Mouse (Mus musculus) monocyte, adult 5-6 weeks (primary cell): ENCODE results near the gene Sh3d21. TPM values are rescaled to one million over a fixed set of nuclear protein-coding genes. Genes with fewer than 3 reads are reported as not detected.
A peak's percentile ranks its signal among the peaks of the same experiment; 100 is the strongest.

ENCODE experiments used
- ATAC-seq: fragments of 153-309, 156-312 bp; replicated peaks from 2 replicates; pipeline ENCODE4 v1.8.0; 2017; ENCODE audit warnings: mild to moderate bottlenecking; ENCODE audit not compliant: low TSS enrichment, insufficient number of reproducible peaks, severe bottlenecking, poor library complexity, low FRiP score
- total RNA-seq: library from RNA; stranded (forward); fragments of 200-1000, 200-491, 200-594 nt; gene quantifications from 3 replicates; pipeline ENCODE4 v1.2.3, GENCODE M21; 2017

The Sh3d21 gene
- total RNA-seq, 1 experiment from 2014 or later, result not detected

DNA sequence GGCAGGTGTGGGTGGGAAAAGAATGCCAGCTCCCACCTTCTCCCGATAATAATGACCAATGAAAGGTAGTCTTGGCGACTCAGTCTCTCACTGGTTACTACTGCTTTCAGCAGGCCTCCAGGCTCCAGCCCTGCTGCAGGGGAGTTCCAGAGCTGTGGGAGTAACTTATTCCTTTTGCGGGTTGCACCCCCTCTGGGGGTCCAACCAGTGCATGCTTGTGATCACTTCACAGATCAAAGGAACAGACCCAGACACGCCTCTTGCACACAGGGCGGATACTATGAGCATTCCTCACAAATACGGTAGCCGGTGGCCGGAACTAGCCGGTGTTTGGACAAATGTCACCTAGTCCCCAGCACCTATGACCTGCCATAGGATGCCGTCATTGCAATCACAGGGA, 13.5 kb downstream of the Sh3d21 start:
- ATAC-seq, result no peak

- ATAC-seq, result 0 out of 2 replicates have a peak, but pooled peaks have one; percentile 5
Observed at GRCm38 (mm10) chr4:126149041-126149676, 14.1 kb downstream of the Sh3d21 start.

DNA sequence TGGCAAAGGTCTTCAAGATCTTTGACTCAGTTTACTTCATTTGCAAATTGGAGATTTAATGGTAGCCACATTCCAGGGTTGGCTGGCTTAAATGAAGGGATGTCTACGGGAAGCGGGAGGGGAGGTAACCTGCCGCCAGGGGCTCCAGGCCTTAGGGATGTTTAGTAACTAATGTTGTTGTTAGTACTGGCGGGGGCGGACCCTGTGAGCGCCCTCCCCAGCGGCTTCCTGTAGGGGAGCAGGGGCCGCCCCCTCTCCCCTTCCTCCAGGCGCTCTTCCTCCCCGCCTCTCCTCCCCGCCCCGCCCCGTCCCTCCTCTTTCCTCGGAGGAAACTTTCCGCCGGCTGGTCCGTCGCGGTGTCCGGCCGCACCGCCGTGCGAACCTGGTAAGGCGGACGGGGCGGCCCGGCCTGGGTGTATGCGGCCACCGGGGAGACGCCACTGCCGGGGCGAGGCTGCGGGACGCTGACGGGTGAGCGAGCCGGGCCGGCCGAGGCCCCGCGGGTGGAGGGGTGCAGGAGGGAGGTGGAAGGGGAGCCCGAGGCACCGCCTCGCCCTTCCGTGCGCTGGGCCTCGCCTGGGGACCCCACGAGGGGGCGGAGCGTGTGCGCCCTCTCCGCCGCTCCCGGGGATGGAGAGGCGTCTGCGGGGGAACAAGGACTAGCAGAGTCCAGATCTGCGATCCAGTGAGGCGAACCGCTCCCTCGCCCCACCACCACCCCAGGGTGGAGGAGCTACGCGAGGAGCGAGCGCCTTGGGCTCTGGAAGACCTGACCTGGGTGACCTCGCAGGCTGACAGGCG, 14.9 kb downstream of the Sh3d21 start:
- ATAC-seq, result no peak

GRCm38 (mm10) chr4:126147533-126148160, 15.6 kb downstream of the Sh3d21 start, which contains the start of gene Eva1b:
Gene Eva1b (plus strand): TSS chr4:126147744.
- no peak for ATAC-seq

DNA sequence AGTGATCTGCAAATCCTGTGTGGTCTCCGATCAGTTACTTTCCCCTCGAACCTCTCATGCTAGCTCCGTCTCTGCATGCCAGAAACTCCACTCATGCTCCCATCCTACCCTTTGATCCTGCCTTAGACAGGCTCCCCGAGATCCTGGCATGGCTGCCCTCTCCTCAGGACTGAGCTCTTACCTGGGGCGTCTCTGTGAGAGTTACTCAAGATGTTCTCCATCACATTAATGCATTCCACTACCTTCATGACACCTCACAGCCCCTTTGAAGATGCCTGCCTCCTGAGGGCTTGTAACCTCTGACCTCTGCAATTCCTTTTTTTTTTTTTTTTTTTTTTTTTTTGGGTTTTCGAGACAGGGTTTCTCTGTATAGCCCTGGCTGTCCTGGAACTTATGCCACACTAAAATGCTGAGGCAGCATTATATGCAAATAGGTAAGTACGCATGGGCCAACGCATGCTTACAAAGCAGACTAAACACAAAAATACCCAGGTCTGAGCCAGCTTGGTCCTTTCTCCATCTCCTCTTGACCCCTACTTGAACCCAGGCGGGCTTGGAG, 16.2 kb downstream of the Sh3d21 start:
- no peak for ATAC-seq

DNA sequence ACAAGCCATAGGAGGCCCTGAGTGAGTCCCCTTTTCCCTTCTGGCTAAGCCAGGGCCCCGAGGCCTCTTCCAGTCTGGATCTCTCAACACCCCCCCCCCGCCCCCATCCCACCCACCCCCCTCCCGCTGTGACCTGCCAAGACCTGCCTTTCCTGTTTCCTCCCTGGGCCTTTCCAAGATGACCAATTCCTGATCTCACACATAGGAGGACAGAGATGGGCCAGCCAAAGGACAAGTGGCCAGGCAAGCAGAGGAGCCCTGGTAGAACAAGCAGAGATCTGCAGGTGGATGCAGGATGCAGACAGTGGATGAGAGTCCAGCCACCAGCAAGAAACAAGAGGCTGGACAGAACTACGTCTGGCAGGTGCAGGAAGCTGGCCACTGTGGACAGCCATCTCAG, 17.9 kb downstream of the Sh3d21 start:
- ATAC-seq, result no peak

DNA sequence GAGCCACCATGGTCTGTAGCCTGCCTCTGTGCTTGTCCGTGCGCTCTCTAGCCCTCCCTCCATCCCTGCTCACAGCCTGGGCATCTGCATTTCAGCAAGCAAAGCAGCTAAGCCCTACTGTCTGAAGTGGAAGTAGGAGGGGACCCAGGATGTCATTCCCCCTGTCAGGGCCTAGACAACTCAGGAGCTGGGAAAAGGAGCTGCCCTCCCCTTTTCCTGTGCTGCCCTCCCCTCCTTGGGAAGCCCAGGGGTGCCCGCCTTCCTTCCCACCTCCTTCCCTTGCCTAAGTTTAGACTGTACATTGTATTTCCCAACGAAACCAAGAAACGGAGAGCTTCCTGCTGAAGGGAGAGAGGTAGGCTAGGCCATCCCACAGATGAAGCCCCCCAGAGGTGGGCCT, 22.3 kb downstream of the Sh3d21 start:
- no peak for ATAC-seq

GRCm38 (mm10) chr4:126137773-126138172, 25.5 kb downstream of the Sh3d21 start:
- ATAC-seq, result no peak

GRCm38 (mm10) chr4:126134639-126135038, 28.7 kb downstream of the Sh3d21 start:
- no peak for ATAC-seq

DNA sequence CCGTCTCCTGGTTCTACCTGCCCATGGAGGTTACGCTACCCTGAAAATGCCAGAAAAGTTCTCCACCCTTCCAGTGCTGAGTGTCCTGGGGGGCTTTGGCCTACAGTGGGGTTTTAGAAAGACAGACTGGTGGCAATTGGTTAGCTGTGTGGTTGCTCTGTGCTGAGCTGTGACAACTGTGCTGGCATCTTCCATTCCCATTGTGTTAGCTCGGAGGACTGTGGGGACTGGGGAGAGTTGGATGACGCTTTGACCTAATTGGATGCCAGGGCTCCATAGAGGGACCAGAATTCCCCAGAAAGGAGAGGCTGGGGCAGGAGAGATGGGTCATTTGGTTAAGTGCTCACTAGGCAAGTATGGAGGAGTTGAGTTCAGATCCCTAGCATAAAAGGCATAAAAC, 29.1 kb downstream of the Sh3d21 start:
- ATAC-seq, result no peak

DNA sequence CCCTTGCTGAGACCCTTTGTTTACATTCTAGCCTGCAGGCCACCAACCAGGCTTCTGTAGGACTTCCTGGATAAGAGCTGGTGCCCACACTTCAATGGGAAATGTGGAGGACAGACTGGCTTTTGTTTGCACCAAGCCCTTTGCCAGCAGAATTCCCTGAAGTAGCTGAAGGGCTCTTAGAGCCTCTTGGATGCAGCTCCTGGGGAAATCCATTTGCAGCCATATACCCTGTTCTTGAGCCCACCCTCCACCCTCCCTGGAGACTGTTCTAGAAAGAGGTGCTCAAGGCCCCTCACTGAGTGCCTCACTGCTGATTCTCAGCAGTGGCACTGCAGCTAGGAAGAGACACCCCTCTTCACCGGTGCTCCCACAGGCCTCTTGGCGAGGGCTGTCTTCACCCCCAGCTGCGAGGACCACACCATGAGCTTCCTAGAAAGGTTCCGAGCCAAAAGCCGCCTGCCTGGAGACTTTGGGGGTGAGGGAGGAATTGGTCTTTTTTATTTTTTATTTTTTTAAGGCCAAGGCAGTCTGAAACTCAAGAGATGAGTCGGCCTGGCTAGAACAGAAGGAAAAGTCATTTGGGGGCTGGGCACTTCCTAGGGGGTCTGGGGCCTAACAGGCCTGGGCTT, 30.5 kb downstream of the Sh3d21 start:
- ATAC-seq, result no peak

DNA sequence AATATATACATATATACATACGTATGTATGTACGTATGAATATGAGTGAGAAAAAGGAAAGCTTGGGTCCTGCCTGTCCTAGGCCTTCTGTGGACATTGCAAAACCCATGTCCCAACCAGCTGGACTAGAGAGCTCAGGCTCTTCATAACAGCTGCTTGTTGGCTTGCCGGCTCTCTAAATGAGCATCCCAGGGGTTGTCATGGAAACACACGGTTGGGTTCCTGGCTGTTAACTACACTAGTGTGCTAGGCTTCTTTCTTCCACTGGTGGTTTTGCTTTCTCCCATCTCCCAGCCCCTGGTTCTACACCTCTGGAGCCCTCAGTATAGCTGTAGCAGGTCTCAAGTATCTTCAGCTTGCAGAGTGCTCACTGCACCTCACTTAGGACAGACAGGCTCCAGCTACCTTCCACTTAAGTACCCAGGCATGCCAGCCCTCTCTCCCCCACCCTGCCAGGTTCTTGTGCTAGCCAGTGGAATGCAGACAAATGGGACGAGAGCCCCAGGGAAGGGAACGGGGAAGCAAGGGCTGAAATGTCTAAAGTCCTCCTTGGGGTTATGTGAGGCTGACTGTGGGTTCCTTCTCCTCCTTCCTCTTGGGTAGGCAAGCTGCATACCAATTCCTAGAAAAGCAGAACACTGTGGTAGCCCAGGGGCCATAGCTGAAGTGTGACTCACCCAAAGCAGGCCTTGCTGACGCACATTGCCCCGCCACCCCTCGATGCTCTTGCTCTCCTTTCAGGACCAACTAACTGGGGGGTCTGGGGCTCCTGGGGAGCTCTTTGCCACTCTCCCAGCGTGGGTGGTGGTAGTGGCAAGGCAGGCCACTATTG, 31.8 kb downstream of the Sh3d21 start:
- peak; percentile 70 for ATAC-seq

GRCm38 (mm10) chr4:126130502-126130901, 32.8 kb downstream of the Sh3d21 start:
- no peak for ATAC-seq

DNA sequence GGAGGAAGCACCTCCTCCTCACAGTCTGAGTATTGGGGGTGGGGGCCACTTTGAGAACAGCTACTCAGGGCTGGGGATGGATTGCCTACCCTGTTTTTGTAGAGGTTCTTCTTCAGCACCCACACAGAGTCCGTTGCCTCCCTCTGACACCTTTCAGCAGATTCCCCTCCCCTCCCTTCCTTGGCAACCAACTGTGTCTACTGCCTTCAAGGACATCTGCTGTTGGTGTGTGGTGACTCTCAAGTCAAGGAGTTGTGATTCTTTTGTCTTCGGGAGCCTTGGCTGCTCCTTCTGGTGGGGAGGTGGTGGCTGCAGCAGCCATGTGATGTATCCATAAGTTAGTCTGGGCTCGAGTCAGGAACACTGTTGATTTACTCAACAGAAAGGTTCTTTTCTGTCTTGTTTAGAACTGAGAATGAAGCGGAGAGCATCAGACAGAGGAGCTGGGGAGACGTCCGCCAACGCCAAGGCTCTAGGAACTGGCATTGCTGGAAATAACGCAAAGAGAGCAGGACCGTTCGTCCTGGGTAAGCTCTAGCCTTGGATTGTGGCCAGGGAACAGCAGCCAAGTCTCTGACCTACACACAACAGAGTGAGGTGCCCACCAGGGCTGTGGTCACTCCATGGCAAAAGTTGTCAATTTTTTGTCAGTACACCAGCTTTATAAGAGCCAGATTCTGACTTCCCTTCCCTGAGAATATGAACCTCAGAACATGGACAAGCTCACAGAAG, 39.8 kb downstream of the Sh3d21 start:
- no peak for ATAC-seq

DNA sequence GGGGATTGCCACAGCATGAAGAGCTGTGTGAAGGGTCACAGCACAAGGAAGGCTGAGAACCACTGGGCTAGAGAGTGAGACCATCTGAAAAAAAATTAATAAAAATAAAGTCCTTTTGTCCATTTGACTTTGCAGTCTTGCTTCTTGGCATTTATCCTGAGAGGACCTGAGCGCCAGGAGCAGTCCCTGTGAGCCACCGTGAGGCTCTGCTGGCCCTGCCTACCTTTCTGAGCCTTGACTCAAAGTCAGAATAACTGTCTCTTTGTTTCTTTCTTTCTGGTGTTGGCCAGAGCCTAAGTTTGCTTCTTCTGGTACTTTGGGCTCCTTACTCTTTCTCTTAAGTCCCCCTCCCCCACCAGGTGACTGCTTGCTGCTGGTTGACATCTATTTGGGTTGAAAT, 42.8 kb downstream of the Sh3d21 start:
- ATAC-seq, result no peak

- no peak for ATAC-seq
Observed at GRCm38 (mm10) chr4:126120052-126120451, 43.2 kb downstream of the Sh3d21 start.

DNA sequence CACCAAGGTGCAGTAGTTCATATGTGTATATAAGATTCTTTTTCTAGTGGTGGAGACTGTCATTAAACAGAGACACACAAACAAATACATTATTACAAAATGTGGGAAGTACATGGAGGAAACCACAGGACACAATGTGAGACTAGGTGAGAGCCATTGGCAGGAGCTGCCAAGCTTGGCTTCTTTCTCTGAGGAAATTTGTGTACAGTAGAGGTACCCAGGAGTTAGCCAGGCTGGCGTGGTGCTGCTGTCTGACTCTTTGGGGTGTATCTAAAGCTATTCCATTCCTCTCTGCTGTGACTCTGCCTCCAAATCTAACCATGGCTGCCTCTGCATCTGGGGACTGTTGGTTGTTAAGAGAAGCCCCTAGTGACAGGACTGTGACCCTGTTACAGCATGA, 44.2 kb downstream of the Sh3d21 start:
- no peak for ATAC-seq

GRCm38 (mm10) chr4:126118651-126119050, 44.6 kb downstream of the Sh3d21 start:
- no peak for ATAC-seq
